Mouse (Mus musculus): ENCODE measurements around the gene Fut2.

The Fut2 gene

GRCm38 (mm10) chr7:45666161-45666560 lies at the start of gene Fut2:
Gene Fut2 (minus strand): TSS chr7:45666394.
- DNase-seq (ENCODE audit: low read depth, low spot score), result no peak

GRCm38 (mm10) chr7:45715090-45715708 lies 49.0 kb upstream of the Fut2 start, which contains the start of gene Rpl18:
Gene Rpl18 (plus strand): TSS chr7:45715457.
- peak; percentile 99 for DNase-seq (ENCODE audit: low read depth, low spot score)

GRCm38 (mm10) chr7:45714630-45715089 lies 48.5 kb upstream of the Fut2 start:
- peak; percentile 86 for DNase-seq (ENCODE audit: low read depth, low spot score)

- DNase-seq (ENCODE audit: low read depth, low spot score), result no peak
Measured at GRCm38 (mm10) chr7:45713881-45714520, 47.8 kb upstream of the Fut2 start.

GRCm38 (mm10) chr7:45713396-45713795 lies 47.2 kb upstream of the Fut2 start:
- DNase-seq (ENCODE audit: low read depth, low spot score), result no peak

- peak; percentile 55 for DNase-seq (ENCODE audit: low read depth, low spot score)
Measured at GRCm38 (mm10) chr7:45712022-45712757, 46.0 kb upstream of the Fut2 start.

GRCm38 (mm10) chr7:45711316-45712021 lies 45.3 kb upstream of the Fut2 start:
- DNase-seq (ENCODE audit: low read depth, low spot score), result no peak

- no peak for DNase-seq (ENCODE audit: low read depth, low spot score)
Measured at GRCm38 (mm10) chr7:45710477-45711191, 44.4 kb upstream of the Fut2 start.

- no peak for DNase-seq (ENCODE audit: low read depth, low spot score)
Measured at GRCm38 (mm10) chr7:45709677-45710355, 43.6 kb upstream of the Fut2 start.

GRCm38 (mm10) chr7:45709036-45709435 lies 42.8 kb upstream of the Fut2 start:
- peak; percentile 71 for DNase-seq (ENCODE audit: low read depth, low spot score)

- DNase-seq (ENCODE audit: low read depth, low spot score), result peak; percentile 56
Measured at GRCm38 (mm10) chr7:45708221-45708761, 42.1 kb upstream of the Fut2 start.

- peak; percentile 98 for DNase-seq (ENCODE audit: low read depth, low spot score)
Measured at GRCm38 (mm10) chr7:45707375-45707967, 41.3 kb upstream of the Fut2 start.

- DNase-seq (ENCODE audit: low read depth, low spot score), result peak; percentile 85
Measured at GRCm38 (mm10) chr7:45706721-45707241, 40.6 kb upstream of the Fut2 start.

GRCm38 (mm10) chr7:45705873-45706281 lies 39.7 kb upstream of the Fut2 start:
- peak; percentile 79 for DNase-seq (ENCODE audit: low read depth, low spot score)

- DNase-seq (ENCODE audit: low read depth, low spot score), result peak; percentile 69
Measured at GRCm38 (mm10) chr7:45705443-45705864, 39.3 kb upstream of the Fut2 start.

GRCm38 (mm10) chr7:45704730-45705442 lies 38.7 kb upstream of the Fut2 start, which contains the start of gene Dbp:
Gene Dbp (plus strand): TSS chr7:45705088.
- DNase-seq (ENCODE audit: low read depth, low spot score), result peak; percentile 99

GRCm38 (mm10) chr7:45704046-45704559 lies 37.9 kb upstream of the Fut2 start:
- DNase-seq (ENCODE audit: low read depth, low spot score), result peak; percentile 87

- DNase-seq (ENCODE audit: low read depth, low spot score), result no peak
Measured at GRCm38 (mm10) chr7:45703521-45704033, 37.4 kb upstream of the Fut2 start.

Data from ZHBTc4 (cell line).